Mouse (Mus musculus) erythroid progenitor cell, adult 5-6 weeks (primary cell): ENCODE measurements around the gene Fntb. TPM values are rescaled to one million over a fixed set of nuclear protein-coding genes. Genes with fewer than 3 reads are reported as not detected.

ENCODE experiments used
- ATAC-seq: replicated peaks from 2 replicates; pipeline ENCODE4 v1.8.0; 2016; ENCODE audit warnings: moderate number of reproducible peaks, mild to moderate bottlenecking, moderate TSS enrichment, inconsistent platforms; ENCODE audit not compliant: poor library complexity, low FRiP score, severe bottlenecking
- total RNA-seq, 2 experiments: library from RNA; stranded (forward) in 1 of 2; stranded (reverse) in 1 of 2; fragments of 150-400 nt in 1 of 2; fragments of 186-747, 209-891 nt in 1 of 2; gene quantifications; 2 replicates each; pipeline versions ENCODE4 v1.2.3 to v1.2.4; 2015 to 2017; ENCODE audit warnings: low replicate concordance in 2 of 2

Gene Fntb
- total RNA-seq, 2 experiments from 2014 or later: 21.3 to 77.1 TPM

- ATAC-seq: no peak
These were observed 177.1 kb downstream of the Fntb start for GRCm38 (mm10) chr12:76942476-76942875.

- no peak for ATAC-seq
These were observed 177.7 kb downstream of the Fntb start for GRCm38 (mm10) chr12:76943046-76943445.

- ATAC-seq: no peak
These were observed 178.1 kb downstream of the Fntb start for GRCm38 (mm10) chr12:76943466-76943865.

DNA sequence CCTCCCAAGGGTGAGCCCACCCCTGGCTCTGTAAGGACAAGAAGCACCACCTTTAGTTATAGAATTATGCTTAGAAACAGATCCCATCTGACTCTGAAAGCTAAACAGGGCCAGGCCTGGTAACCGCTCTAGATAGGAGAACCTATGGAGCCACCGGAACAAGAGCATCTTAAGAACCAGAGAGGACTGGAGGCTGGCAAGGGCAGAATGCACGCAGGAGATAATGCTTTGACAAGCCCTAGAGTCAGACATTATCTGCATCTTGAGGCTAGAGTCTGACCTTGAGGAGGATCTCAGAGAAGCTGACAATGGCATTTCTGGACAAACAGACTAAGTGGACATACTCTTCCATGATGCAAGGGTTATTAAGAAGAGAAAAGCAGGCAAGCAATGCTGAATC lies 182.1 kb downstream of the Fntb start:
- ATAC-seq: peak; percentile 64

- no peak for ATAC-seq
These were observed 182.8 kb downstream of the Fntb start for GRCm38 (mm10) chr12:76948185-76948584.

DNA sequence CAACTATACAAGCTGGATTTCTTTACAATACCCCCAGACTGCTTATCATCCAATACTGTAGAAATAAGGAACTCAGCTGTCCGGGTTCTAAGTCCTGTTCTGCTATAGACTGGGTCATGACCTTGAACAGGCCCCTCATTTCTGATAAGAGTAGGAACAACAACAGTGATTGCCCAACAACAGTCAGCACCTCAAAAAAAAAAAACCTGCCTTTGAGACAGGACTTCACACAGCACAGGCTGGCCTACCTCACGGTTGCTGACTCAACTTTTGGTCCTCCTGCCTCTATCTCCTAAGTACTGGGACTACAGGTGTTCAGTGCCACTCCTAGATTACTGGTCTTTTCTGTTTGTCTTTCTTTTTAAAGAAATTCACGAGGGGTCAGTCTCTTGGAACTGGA lies 183.4 kb downstream of the Fntb start:
- no peak for ATAC-seq

- no peak for ATAC-seq
These were observed 184.9 kb downstream of the Fntb start for GRCm38 (mm10) chr12:76950330-76950729.

DNA sequence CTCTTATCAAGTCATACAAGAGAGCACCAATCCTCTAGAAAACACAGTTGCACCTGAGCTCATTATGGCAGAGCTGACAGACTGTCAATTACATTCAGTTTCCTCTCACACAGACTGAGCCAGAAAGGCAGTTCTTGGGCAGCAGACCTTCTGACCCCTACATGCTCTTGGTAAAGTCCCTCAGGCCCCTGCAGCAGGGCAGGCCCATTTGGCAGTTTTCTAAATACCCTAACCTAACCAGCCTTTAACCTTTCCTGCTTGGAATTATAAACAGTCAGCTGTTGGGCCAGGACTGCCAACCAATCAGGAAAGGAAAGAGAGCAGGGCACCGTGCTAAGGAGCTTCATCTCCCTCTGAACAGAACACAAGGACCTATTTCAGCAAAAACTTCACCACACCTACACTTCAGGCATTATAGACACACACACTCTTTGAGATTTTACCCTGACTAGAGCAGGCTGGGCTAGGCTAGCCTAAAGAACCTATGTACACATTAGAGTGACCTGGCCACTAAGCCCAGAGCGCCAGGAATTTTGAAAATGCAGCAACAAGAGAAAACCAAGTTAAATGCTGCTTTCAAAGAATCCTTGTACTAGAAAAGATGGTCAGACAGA lies 188.5 kb downstream of the Fntb start:
- no peak for ATAC-seq

- no peak for ATAC-seq
These were observed 189.5 kb downstream of the Fntb start for GRCm38 (mm10) chr12:76954698-76955423.

- peak; percentile 26; the same call in 1 of the 2 replicates for ATAC-seq
These were observed 192.3 kb downstream of the Fntb start for GRCm38 (mm10) chr12:76957688-76958087.

DNA sequence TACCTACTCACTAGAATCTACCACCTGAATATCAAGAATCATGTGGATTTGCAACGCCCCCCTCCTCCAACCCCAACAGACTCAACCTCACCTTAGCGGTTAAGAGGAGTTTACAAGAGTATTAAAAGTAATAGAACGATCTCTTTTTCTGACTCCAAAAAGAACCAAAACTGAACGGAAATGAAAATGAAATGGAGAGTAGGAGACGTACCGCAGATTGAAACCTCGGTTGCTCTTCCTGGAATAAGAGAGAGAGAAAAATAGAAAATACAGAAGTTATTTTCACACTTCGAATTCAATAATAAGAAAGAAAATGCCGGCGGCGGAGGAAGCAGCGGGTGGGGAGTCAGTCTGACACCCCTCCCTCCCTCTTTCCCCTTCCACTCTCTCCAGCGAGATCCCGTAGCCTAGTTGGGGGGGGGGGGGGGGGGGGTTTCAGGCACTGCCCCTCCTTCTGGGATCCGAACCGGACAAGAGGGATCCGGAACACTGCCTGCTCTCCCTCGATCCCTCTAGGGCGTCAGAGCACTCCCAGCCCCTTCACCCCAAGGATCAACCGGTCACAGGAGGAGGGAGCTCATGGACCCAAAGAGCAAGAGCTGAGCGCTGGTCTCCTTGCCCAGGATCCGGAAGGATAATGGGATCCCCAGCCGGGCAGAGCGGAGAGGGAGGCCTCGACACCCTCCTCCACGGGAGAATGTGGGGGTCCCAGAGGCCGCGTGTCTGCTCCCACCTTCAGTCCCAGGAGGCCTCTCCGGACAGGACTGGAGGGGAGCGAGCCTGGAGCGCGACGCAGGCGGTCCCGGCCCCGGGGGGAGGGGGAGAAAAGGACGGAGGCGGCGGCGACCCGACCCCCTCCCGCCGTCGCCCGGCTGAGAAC lies 195.9 kb downstream of the Fntb start:
- peak; percentile 3; the same call in 1 of the 2 replicates for ATAC-seq

DNA sequence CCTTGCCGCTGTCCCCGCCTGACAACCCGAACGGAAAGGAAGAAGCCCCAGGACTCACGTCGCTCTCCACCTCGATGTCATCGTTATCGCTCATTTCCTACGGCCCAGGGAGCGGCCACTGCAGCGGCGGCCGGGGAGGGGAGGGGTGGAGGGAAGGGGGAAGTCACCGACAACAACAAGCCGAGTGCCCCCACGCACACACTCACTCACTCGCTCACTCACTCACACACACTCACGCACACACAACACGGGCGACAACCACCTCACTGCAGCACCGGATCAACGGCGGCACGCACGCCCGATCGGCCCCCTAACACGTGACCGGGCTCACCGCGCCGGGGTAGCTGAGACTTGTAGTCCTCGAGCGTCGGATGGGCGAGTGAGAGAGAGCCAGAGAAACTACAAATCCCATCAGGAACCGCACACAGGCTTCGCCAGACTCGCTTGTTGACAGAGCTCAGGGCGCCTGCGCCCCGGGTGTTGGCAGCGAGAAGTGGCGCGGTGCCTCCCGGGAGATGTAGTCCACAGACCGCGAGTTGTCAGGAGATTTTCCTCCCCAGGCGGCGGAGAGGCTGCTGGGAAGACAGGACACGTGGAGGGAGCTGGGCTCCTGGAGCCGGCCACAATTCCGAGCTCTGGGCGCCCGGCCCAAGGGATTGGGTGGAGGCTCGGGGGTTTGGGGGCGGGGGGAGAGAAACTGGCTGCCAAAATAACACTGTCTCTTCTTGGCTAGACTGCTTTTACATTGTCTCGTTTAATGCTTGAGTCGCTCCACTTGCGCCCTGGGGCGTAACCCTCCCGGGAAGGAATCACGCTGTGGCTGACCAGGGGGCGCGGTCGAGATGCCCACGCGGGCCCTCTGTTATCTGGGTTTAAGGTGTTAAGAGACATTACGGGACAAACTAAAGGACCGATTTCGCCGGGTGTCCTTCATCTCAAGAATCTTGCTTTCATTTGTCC lies 196.8 kb downstream of the Fntb start, which contains the start of gene Max:
Max (minus strand) TSS at position 270 of the 960 bp plus-strand sequence.
- peak; percentile 93 for ATAC-seq

GRCm38 (mm10) chr12:76965089-76965488 lies 199.7 kb downstream of the Fntb start:
- ATAC-seq: no peak

DNA sequence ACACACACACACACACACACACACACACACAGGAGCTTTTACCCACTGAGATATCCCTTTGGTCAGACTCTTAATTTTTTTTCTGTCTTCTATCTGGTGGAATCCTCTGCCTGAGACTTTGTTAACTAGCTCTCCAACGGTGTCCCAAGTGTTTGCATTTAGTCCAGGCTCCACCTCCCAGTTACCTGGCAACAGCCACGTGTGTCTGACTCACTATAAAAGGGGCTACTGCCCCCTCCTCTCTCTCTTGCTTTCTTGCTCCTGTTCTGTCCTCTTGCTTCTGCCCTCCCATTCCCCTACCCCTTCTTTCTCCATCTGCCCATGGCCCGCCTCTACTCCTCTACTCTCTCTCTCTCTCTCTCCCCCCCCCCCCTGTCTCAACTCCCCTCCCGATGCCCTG lies 200.5 kb downstream of the Fntb start:
- no peak for ATAC-seq

Other genes starting within 250 kb of the Fntb start
- 1.8 and 4.6 TPM in 2 replicates for gene Plekhg3, start 234.7 kb upstream of the Fntb start, total RNA-seq (2015; ENCODE audit: low replicate concordance)
- 2.4 and 3.4 TPM in 2 replicates for gene Plekhg3, start 234.7 kb upstream of the Fntb start, total RNA-seq (2017; ENCODE audit: low replicate concordance)
- 651 and 669 TPM in 2 replicates for gene Sptb, start 55.0 kb upstream of the Fntb start, total RNA-seq (2015; ENCODE audit: low replicate concordance)
- gene Sptb, start 55.0 kb upstream of the Fntb start, total RNA-seq (2017; ENCODE audit: low replicate concordance): 1,485 and 1,588 TPM in 2 replicates
- gene Churc1, start 51 bp upstream of the Fntb start, total RNA-seq (2015; ENCODE audit: low replicate concordance): 28.5 and 66.0 TPM in 2 replicates
- 24.4 and 42.7 TPM in 2 replicates for gene Churc1, start 51 bp upstream of the Fntb start, total RNA-seq (2017; ENCODE audit: low replicate concordance)
- gene Gpx2, start 30.0 kb downstream of the Fntb start, total RNA-seq (2015; ENCODE audit: low replicate concordance): 1.3 TPM in 1 of 2 replicates, not detected in the other
- gene Gpx2, start 30.0 kb downstream of the Fntb start, total RNA-seq (2017; ENCODE audit: low replicate concordance): not detected in 2 replicates
- 0.36 TPM in 1 of 2 replicates, not detected in the other for gene Rab15, start 57.3 kb downstream of the Fntb start, total RNA-seq (2015; ENCODE audit: low replicate concordance)
- gene Rab15, start 57.3 kb downstream of the Fntb start, total RNA-seq (2017; ENCODE audit: low replicate concordance): not detected in 2 replicates
- gene Max, start 196.6 kb downstream of the Fntb start, total RNA-seq (2015; ENCODE audit: low replicate concordance): 38.6 and 85.1 TPM in 2 replicates
- 49.4 and 69.4 TPM in 2 replicates for gene Max, start 196.6 kb downstream of the Fntb start, total RNA-seq (2017; ENCODE audit: low replicate concordance)